Mouse (Mus musculus) liver, embryonic 16.5 days (tissue): Measurements from ENCODE around the gene Neurl4. TPM values are rescaled to one million over a fixed set of nuclear protein-coding genes. Genes with fewer than 3 reads are reported as not detected.
A peak's percentile ranks its signal among the peaks of the same experiment; 100 is the strongest.
"Not testable (repeated sequence)": the region's sequence is repeated elsewhere in the genome, so short reads cannot be mapped to it uniquely, and the experiment has no call there.

ENCODE experiments used
- ATAC-seq: fragments of 200-750 bp; cut with Nextera tagmentation; 2 replicates; pipeline ENCODE4 v1.8.0; 2017; ENCODE audit warnings: low read depth, mild to moderate bottlenecking, moderate number of reproducible peaks, moderate library complexity
- H3K27ac ChIP-seq: fragments of 300-500 bp; sonication (generic); 2 replicates; pipeline ENCODE4 v1.5.1; 2014; ENCODE audit warnings: mild to moderate bottlenecking, low read length
- H3K27me3 ChIP-seq: fragments of 300-500 bp; sonication (generic); 2 replicates; pipeline ENCODE4 v1.6.1; 2014; ENCODE audit warnings: low read depth, low read length, mixed read lengths; ENCODE audit not compliant: control insufficient read depth, insufficient read depth
- H3K36me3 ChIP-seq: fragments of 300-500 bp; sonication (generic); 2 replicates; pipeline ENCODE4 v1.6.1; 2014; ENCODE audit warnings: mild to moderate bottlenecking; ENCODE audit not compliant: control insufficient read depth, insufficient read depth
- H3K4me1 ChIP-seq: fragments of 300-500 bp; sonication (generic); 2 replicates; pipeline ENCODE4 v1.6.1; 2014; ENCODE audit warnings: low read depth, low read length, mixed read lengths; ENCODE audit not compliant: control insufficient read depth
- H3K4me2 ChIP-seq: fragments of 300-500 bp; sonication (generic); 2 replicates; pipeline ENCODE4 v1.6.1; 2014; ENCODE audit warnings: low read depth, low read length, mixed read lengths
- H3K4me3 ChIP-seq: fragments of 300-500 bp; sonication (generic); 2 replicates; pipeline ENCODE4 v1.5.1; 2014; ENCODE audit warnings: low read depth, mild to moderate bottlenecking, low read length
- H3K9ac ChIP-seq: fragments of 300-500 bp; sonication (generic); 2 replicates; pipeline ENCODE4 v1.6.1; 2014; ENCODE audit warnings: low read depth, low read length
- H3K9me3 ChIP-seq: fragments of 300-500 bp; sonication (generic); replicated peaks from 2 replicates; pipeline ENCODE4 v1.6.1; 2016; ENCODE audit warnings: low read length; ENCODE audit not compliant: control insufficient read depth
- WGBS: fragments of 180-500 bp; shearing (Covaris S2); extraction: QIAGEN DNeasy Blood & Tissue Kit; methylation state at CpG from one replicate; pipeline ENCODE4 v1.1.7; 2014; ENCODE audit not compliant: insufficient replicate concordance; 5-methylcytosine and 5-hydroxymethylcytosine counted together
- polyA plus RNA-seq: library from polyadenylated mRNA; unstranded; fragments of >200 nt; fragmentation: Nextera tagmentation; extraction: Ambion mirVana; gene quantifications from 2 replicates; pipeline ENCODE4 v1.2.1, GENCODE M21; 2015

Neurl4 gene
- polyA plus RNA-seq, 1 experiment from 2014 or later = 2.6 TPM

- ATAC-seq = peak; percentile 14
- H3K4me1 ChIP-seq = peaks cover 39% of the 10 kb centered on the region
- H3K36me3 ChIP-seq = peaks cover 16% of the 10 kb centered on the region
- peak overlapping the region; percentile 94 for H3K4me2 ChIP-seq
- H3K27ac ChIP-seq = peak overlapping the region; percentile 68
- WGBS = 1% methylated on average over 14 of the region's 14 CpGs
- H3K9me3 ChIP-seq = no peaks in the 10 kb centered on the region
- H3K27me3 ChIP-seq = no peaks in the 10 kb centered on the region; the same call in 1 of the 2 replicates
- peak overlapping the region; percentile 80 for H3K9ac ChIP-seq
- H3K4me3 ChIP-seq = peak overlapping the region; percentile 82
Measured at GRCm38 (mm10) chr11:69948763-69949150, 47.9 kb downstream of the Neurl4 start.

DNA sequence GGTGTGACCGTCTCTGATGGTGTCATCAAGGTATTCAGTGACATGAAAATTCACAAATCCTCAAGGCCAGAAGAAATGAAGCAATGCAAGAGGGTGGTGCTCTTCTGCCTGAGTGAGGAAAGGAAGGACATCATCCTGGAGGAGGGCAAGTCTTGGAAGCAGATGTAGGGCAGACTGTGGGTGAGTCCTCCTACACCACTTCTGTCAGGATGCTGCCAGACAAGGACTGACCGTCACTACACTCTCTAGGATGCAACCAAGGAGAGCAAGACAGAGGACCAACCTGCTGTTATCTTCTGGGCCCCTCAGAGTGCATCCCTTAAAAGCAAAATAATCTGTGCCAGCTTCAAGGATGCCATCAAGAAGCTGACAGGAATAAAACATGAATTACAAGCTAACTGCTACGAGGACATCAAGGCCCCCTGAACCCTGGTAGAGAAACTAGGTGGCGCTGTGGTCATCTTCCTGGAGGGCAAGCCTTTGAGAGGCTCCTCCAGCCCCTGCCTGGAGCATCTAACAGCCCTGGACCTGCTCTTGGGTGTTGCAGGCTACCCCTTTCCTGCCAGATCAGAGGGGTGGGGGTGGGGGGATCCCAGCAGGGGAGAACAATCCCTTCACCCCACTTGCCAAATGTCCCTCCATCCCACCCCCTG lies 50.1 kb downstream of the Neurl4 start:
- no peak overlapping the region for H3K27ac ChIP-seq
- H3K9me3 ChIP-seq = no peaks in the 10 kb centered on the region
- no peaks in the 10 kb centered on the region for H3K36me3 ChIP-seq
- no peak overlapping the region for H3K4me3 ChIP-seq
- H3K4me2 ChIP-seq = no peak overlapping the region
- peaks cover 19% of the 10 kb centered on the region for H3K4me1 ChIP-seq
- peaks cover 2% of the 10 kb centered on the region; the same call in 1 of the 2 replicates for H3K27me3 ChIP-seq
- no peak overlapping the region for H3K9ac ChIP-seq
- WGBS = 35% methylated on average over 4 of the region's 4 CpGs
- no peak for ATAC-seq

GRCm38 (mm10) chr11:69952274-69952673 lies 51.4 kb downstream of the Neurl4 start:
- Histone ChIP-seq H3K4me1 (peaks cover 16% of the 10 kb centered on the region), H3K4me2 (no peak overlapping the region)
- no peak for ATAC-seq

GRCm38 (mm10) chr11:69953267-69953915 lies 52.5 kb downstream of the Neurl4 start:
- no peak overlapping the region for H3K9ac ChIP-seq
- H3K9me3 ChIP-seq = no peaks in the 10 kb centered on the region
- H3K4me2 ChIP-seq = no peak overlapping the region
- H3K4me3 ChIP-seq = no peak overlapping the region
- peaks cover 2% of the 10 kb centered on the region; the same call in 1 of the 2 replicates for H3K27me3 ChIP-seq
- peaks cover 8% of the 10 kb centered on the region for H3K4me1 ChIP-seq
- H3K27ac ChIP-seq = no peak overlapping the region
- no peak for ATAC-seq
- H3K36me3 ChIP-seq = no peaks in the 10 kb centered on the region
- 32% methylated on average over 11 of the region's 11 CpGs for WGBS

More at GRCm38 (mm10) chr11:69952274-69952673, 51.4 kb downstream of the Neurl4 start:
- Histone ChIP-seq H3K27ac (no peak overlapping the region), H3K27me3 (peaks cover 2% of the 10 kb centered on the region; the same call in 1 of the 2 replicates), H3K9me3 (no peaks in the 10 kb centered on the region), H3K9ac (no peak overlapping the region), H3K4me3 (no peak overlapping the region), H3K36me3 (no peaks in the 10 kb centered on the region)
- 31% methylated on average over 1 of the region's 1 CpGs for WGBS

GRCm38 (mm10) chr11:69955618-69956017 lies 54.7 kb downstream of the Neurl4 start:
- ATAC-seq, H3K36me3 ChIP-seq: not testable (repeated sequence)
- 64% methylated on average over 4 of the region's 4 CpGs for WGBS

DNA sequence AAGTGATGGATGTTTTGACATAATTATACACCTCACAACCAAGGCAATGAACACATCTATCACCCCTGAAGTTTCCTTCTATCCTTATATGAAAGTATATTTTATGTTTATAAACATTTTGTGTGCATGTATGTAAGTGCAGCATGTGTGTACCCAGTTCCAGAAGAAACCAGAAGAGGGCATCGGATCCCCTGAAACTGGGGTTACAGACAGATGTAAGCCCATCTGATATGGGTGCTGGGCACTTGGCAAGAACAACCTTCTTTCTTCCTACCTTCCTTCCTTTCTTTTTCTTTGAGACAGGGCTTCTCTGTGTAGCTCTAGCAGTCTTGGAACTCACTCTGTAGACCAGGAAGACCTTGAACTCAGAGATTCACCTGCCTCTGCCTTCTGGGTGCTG lies 55.3 kb downstream of the Neurl4 start:
- no peak overlapping the region for H3K27ac ChIP-seq
- H3K9me3 ChIP-seq = no peaks in the 10 kb centered on the region
- ATAC-seq = no peak
- 52% methylated on average over 1 of the region's 1 CpGs for WGBS
- H3K4me3 ChIP-seq = no peak overlapping the region
- no peaks in the 10 kb centered on the region for H3K36me3 ChIP-seq
- no peaks in the 10 kb centered on the region for H3K4me1 ChIP-seq
- no peak overlapping the region for H3K4me2 ChIP-seq
- H3K27me3 ChIP-seq = peaks cover 4% of the 10 kb centered on the region; the same call in 1 of the 2 replicates
- no peak overlapping the region for H3K9ac ChIP-seq

More at GRCm38 (mm10) chr11:69955618-69956017, 54.7 kb downstream of the Neurl4 start:
- H3K27me3 ChIP-seq, H3K9me3 ChIP-seq, H3K27ac ChIP-seq, H3K4me1 ChIP-seq, H3K9ac ChIP-seq, H3K4me2 ChIP-seq, H3K4me3 ChIP-seq: not testable (repeated sequence)

GRCm38 (mm10) chr11:69960616-69961015 lies 59.7 kb downstream of the Neurl4 start:
- no peak overlapping the region for H3K4me3 ChIP-seq
- H3K9me3 ChIP-seq = no peaks in the 10 kb centered on the region
- H3K27me3 ChIP-seq = peaks cover 41% of the 10 kb centered on the region
- H3K4me1 ChIP-seq = peaks cover 4% of the 10 kb centered on the region
- no peak for ATAC-seq
- H3K36me3 ChIP-seq = no peaks in the 10 kb centered on the region
- H3K4me2 ChIP-seq = no peak overlapping the region
- no peak overlapping the region for H3K9ac ChIP-seq
- WGBS = 33% methylated on average over 5 of the region's 5 CpGs
- no peak overlapping the region for H3K27ac ChIP-seq

DNA sequence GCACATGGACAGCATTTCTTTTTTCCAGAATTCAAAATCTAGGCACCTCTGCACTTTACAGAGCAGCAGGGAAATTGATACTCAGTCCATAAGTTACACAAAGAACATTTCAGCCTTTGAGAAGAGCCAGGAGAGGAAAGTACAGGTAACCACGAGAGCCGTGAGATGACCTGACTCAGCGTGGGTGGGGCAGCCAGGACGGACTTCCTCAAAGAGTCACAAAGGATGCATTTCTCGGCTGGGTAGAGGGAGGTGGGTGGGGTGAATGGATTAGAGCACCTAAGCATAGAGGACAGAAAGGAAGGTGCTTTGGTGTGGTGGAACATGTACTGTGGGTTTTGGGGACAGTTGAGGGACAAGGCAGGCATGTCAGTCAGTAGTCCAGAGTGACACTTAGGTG lies 61.0 kb downstream of the Neurl4 start:
- no peak for ATAC-seq
- H3K27me3 ChIP-seq = peaks cover 54% of the 10 kb centered on the region
- H3K9ac ChIP-seq = no peak overlapping the region
- peaks cover 13% of the 10 kb centered on the region for H3K4me1 ChIP-seq
- 7% methylated on average over 5 of the region's 5 CpGs for WGBS
- H3K4me3 ChIP-seq = no peak overlapping the region
- no peak overlapping the region for H3K4me2 ChIP-seq
- H3K9me3 ChIP-seq = no peaks in the 10 kb centered on the region
- no peak overlapping the region for H3K27ac ChIP-seq
- no peaks in the 10 kb centered on the region for H3K36me3 ChIP-seq
